Mouse (Mus musculus) ES-E14 (cell line): ENCODE data around the gene Clec12a. TPM values are rescaled to one million over a fixed set of nuclear protein-coding genes. Genes with fewer than 3 reads are reported as not detected.

Experiments used
- DNase-seq: peaks from one replicate; pipeline ENCODE4 v3.0.0-alpha.2; 2013; ENCODE audit warnings: low read depth, low spot score
- H3K27ac ChIP-seq: 2 replicates; pipeline ENCODE4 v1.5.1; 2012; ENCODE audit warnings: low read depth, mild to moderate bottlenecking, low read length, moderate library complexity, mixed read lengths; ENCODE audit not compliant: poor library complexity, insufficient read depth, severe bottlenecking
- H3K36me3 ChIP-seq: 2 replicates; pipeline ENCODE4 v1.6.1; 2012; ENCODE audit warnings: mild to moderate bottlenecking, low read length, moderate library complexity, mixed read lengths; ENCODE audit not compliant: control insufficient read depth, poor library complexity, insufficient read depth, severe bottlenecking
- H3K4me1 ChIP-seq, 2 experiments: fragments of 150-350 bp in 1 of 2; sonication (generic) in 1 of 2; 2 replicates each; pipeline ENCODE4 v1.6.1; 2012; ENCODE audit warnings: low read length in 2 of 2, mild to moderate bottlenecking in 1 of 2, mixed read lengths in 1 of 2; ENCODE audit not compliant: control insufficient read depth in 2 of 2, insufficient read depth in 2 of 2, poor library complexity in 1 of 2
- H3K4me3 ChIP-seq, 2 experiments: fragments of 150-350 bp in 1 of 2; sonication (generic) in 1 of 2; 2 replicates each; pipeline ENCODE4 v1.5.1; 2012; ENCODE audit warnings: low read length in 2 of 2, low read depth in 1 of 2, mild to moderate bottlenecking in 1 of 2, mixed read lengths in 1 of 2; ENCODE audit not compliant: insufficient read depth in 1 of 2, poor library complexity in 1 of 2, severe bottlenecking in 1 of 2
- H3K9ac ChIP-seq: 2 replicates; pipeline ENCODE4 v1.6.1; 2012; ENCODE audit warnings: low read depth, mild to moderate bottlenecking, low read length, mixed read lengths; ENCODE audit not compliant: poor library complexity, insufficient read depth, severe bottlenecking
- H3K9me3 ChIP-seq: fragments of 150-350 bp; sonication (generic); 2 replicates; pipeline ENCODE4 v1.6.1; 2012; ENCODE audit warnings: low read depth, mild to moderate bottlenecking, low read length; ENCODE audit not compliant: control insufficient read depth, insufficient read depth
- CHD2 ChIP-seq: IDR thresholded peaks from 2 replicates; pipeline ENCODE4 v1.6.1; 2014; ENCODE audit warnings: mild to moderate bottlenecking, low read depth, low read length, inconsistent platforms
- HCFC1 ChIP-seq: IDR thresholded peaks from 2 replicates; pipeline ENCODE4 v1.6.1; 2012; ENCODE audit warnings: low read length, inconsistent platforms, borderline replicate concordance; ENCODE audit not compliant: insufficient read depth
- MAFK ChIP-seq: IDR thresholded peaks from 2 replicates; pipeline ENCODE4 v1.6.1; 2014; ENCODE audit warnings: mild to moderate bottlenecking, low read depth, low read length, inconsistent platforms; ENCODE audit not compliant: insufficient read depth
- ZC3H11A ChIP-seq: IDR thresholded peaks from 2 replicates; pipeline ENCODE4 v1.6.1; 2012; ENCODE audit warnings: low read depth, mild to moderate bottlenecking, inconsistent platforms, low read length, borderline replicate concordance
- ZNF384 ChIP-seq: IDR thresholded peaks from 2 replicates; pipeline ENCODE4 v1.6.1; 2012; ENCODE audit warnings: low read depth, low read length, inconsistent platforms
- in situ Hi-C, 2 experiments: fragments of 600-800 bp; cut with MboI; formaldehyde crosslinking; loops; one replicate each; pipeline ENCODE4 v1.15.1; 2025; ENCODE audit warnings: low sequenced_read_pairs in 2 of 2, inconsistent platforms in 1 of 2; ENCODE audit not compliant: unreplicated experiment in 2 of 2
- total RNA-seq: library from RNA; depleted of rRNA; stranded (reverse); fragments of 300-350 nt; gene quantifications from 2 replicates; pipeline ENCODE4 v1.2.3, GENCODE M21; 2012

Clec12a gene
- total RNA-seq, 1 experiment = not detected

DNA sequence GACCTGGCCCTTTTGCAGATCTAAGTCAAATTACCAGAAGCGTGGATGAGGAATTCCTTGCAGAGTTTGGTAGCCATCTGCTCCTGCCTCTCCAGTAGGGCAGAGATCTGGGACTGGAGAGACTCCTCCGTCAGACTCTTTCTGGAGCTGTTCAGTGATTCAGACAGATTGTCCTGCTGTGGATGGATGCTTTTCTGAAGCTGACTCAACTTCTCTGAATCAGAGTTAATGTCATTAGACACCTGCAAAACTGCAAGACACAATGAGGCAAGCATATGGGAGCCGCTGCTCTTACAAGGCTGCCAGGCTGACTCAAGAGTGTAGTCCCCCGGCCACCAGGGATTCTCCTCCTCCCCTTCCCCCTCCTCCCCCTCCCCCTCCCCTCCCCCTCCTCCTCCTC, 38.0 kb downstream of the Clec12a start:
- Histone ChIP-seq H3K9ac (no peak overlapping the region), H3K27ac (no peak overlapping the region), H3K4me3 (no peak overlapping the region), H3K9me3 (no peaks in the 10 kb centered on the region), H3K4me1 (no peaks in the 10 kb centered on the region), H3K36me3 (no peaks in the 10 kb centered on the region)
- in situ Hi-C loops = no loop called here
- no peak for DNase-seq
- TF ChIP-seq ZNF384 = no peak
- no peak for TF ChIP-seq ZC3H11A
- TF ChIP-seq CHD2 = no peak
- TF ChIP-seq HCFC1 = no peak

DNA sequence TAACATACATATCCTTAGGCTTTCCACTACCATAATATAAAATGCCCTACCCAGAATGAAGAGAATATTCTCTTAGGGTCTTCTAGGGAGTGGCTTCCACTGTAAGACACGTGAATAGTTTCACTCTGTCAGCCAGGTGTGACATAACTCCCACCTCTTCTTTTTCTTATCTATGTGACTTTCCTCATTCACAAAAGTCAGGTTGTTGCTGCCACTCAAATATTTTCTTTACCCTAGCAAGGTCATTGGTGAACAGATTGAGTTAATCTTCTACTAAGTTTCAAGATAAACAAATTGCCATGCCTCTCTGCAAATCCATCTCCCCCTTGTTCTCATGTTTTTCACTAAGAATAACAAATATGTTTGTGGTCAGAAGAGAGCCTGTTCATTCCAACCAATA, 39.2 kb downstream of the Clec12a start:
- Histone ChIP-seq H3K9me3 (no peaks in the 10 kb centered on the region), H3K4me3 (no peak overlapping the region), H3K36me3 (no peaks in the 10 kb centered on the region), H3K27ac (no peak overlapping the region), H3K4me1 (no peaks in the 10 kb centered on the region), H3K9ac (no peak overlapping the region)
- no peak for DNase-seq
- TF ChIP-seq ZNF384 = no peak
- TF ChIP-seq MAFK = no peak
- in situ Hi-C loops = no loop called here

- in situ Hi-C loops = no loop called here
- TF ChIP-seq ZC3H11A (no peak), MAFK (no peak), HCFC1 (no peak), ZNF384 (no peak), CHD2 (no peak)
- Histone ChIP-seq H3K4me1 (no peaks in the 10 kb centered on the region), H3K9me3 (no peaks in the 10 kb centered on the region), H3K36me3 (no peaks in the 10 kb centered on the region), H3K4me3 (no peak overlapping the region), H3K9ac (no peak overlapping the region), H3K27ac (no peak overlapping the region)
- DNase-seq = no peak
Observed at GRCm38 (mm10) chr6:129383466-129383865, 41.0 kb downstream of the Clec12a start.

- Histone ChIP-seq H3K9me3 (no peaks in the 10 kb centered on the region), H3K4me1 (no peaks in the 10 kb centered on the region), H3K9ac (no peak overlapping the region), H3K27ac (no peak overlapping the region), H3K36me3 (no peaks in the 10 kb centered on the region), H3K4me3 (no peak overlapping the region)
- DNase-seq = no peak
- in situ Hi-C loops = no loop called here
- TF ChIP-seq ZC3H11A = no peak
- TF ChIP-seq ZNF384 = no peak
- TF ChIP-seq MAFK = no peak
Observed at GRCm38 (mm10) chr6:129385000-129385399, 42.5 kb downstream of the Clec12a start.

- in situ Hi-C loops = no loop called here
- Histone ChIP-seq H3K9me3 (no peaks in the 10 kb centered on the region), H3K9ac (no peak within 1 kb of the TSS), H3K36me3 (no peaks in the 10 kb centered on the region), H3K27ac (no peak within 1 kb of the TSS), H3K4me3 (no peak within 1 kb of the TSS), H3K4me1 (no peaks in the 10 kb centered on the region)
- no peak for TF ChIP-seq ZC3H11A
- TF ChIP-seq MAFK = no peak
- TF ChIP-seq HCFC1 = no peak
- TF ChIP-seq CHD2 = no peak
- TF ChIP-seq ZNF384 = no peak
- DNase-seq = no peak
Observed at GRCm38 (mm10) chr6:129385774-129386173, 43.3 kb downstream of the Clec12a start, which contains the start of gene Clec12b. Clec12b (minus strand) TSS chr6:129385874.
